Mouse (Mus musculus) adipocyte (in vitro differentiated cells): ENCODE data around the gene Afdn.

ENCODE experiments used
- DNase-seq: peaks from one replicate; pipeline ENCODE4 v3.0.0-alpha.2; 2016; ENCODE audit warnings: low spot score

Gene Afdn

DNA sequence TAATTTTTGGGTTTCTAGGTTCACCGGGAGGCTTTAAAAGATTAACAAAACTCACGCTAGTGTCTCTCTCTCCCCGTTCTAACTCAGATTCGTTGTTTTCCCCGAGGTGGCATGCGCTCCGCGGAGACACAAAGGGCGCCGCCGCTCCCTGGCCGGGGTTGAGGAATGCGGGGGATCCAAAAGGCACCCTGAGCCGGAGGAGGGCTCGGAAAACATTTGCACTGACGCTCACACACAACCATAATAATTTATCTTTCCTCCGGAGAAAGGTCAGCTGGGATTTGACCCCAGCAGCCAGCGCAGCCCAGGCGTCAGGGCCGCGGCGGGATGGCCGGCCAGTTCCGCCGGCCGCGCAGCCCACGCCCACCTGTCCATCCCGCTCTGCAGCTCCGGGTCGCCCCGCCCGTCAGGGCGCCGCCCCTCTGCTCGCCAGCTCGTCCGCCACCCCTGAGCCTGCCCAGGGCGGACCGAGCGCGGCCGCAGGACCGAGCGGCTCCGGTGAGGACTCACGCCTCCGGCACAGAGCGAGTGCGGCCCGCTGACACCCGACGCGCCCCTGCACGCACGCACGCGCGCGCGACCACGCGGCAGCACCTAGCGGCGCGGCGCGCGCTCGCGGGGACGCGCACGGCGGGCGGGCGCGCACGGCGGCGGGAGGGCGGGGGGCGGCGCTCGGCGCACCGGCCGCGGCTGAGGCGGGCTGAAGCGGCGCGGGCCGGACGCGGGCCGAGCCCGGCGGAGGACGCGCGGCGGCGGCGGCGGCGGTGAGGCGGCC lies at the start of gene Afdn:
TSS of gene Afdn (plus strand) at position 687 of the 775 bp plus-strand sequence.
- peak; percentile 77 for DNase-seq

GRCm38 (mm10) chr17:13711173-13711572 lies 49.2 kb upstream of the Afdn start:
- no peak for DNase-seq

- DNase-seq = no peak
Measured at GRCm38 (mm10) chr17:13712116-13712515, 48.2 kb upstream of the Afdn start.

GRCm38 (mm10) chr17:13712518-13712917 lies 47.8 kb upstream of the Afdn start:
- no peak for DNase-seq

- no peak for DNase-seq
Measured at GRCm38 (mm10) chr17:13714128-13714527, 46.2 kb upstream of the Afdn start.

- peak; percentile 38 for DNase-seq
Measured at GRCm38 (mm10) chr17:13714654-13715053, 45.7 kb upstream of the Afdn start.

DNA sequence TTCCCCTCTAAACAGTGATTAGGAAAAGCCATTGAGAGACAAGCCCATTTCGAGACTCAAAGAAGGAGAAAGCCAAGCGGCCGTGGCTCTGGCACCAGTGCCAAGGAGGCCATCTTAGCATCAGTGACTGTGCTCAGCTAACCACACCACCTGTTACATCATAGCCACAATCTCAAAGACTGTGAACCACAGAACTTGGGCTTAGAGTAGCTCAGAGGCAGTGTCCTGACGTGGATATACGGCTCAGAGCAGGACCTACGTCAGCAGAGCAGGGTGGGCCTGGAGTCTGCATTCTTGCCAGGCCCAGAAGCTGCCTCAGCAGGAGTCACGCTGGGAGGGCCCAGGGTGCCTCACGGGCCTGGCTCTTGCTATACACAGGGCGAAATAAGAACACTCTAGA lies 44.8 kb upstream of the Afdn start:
- no peak for DNase-seq

DNA sequence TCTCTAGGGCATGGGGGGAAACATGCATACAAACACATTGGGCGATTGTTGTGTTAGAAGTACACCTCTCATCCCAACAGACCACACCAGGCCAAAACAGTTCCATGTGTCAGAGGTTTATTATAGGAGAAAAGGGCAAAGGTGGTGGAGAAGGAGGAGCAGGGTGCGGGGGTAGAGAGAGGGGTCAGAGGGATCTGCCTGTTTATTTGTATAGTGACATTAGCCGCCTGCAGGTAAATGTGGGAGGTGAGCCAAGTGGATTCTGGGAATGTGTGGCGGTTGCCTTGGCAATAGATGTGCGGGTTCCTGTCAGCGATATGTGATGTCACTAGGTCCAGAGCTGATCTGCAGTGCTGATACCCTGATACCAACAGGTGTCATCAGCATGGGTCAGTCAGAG lies 44.0 kb upstream of the Afdn start:
- DNase-seq = no peak

DNA sequence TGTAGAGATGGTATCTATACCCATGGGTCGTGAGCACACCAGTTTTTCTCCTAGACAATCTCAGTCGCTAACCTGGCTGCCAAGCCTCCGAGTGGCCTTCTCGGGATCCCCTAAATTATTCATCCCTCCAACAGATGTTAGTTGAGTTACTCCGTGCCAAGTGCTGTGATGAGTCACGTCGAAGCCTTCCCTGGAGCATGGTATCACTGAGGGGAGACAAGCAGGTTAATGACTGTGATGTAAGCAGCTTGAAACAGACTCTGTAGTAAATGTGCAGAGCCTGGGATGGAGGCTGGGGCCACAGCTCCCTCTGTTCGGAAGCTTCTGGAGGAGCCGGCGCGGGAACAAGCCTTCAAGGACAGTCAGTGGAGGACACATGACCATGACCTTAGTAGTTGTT lies 42.9 kb upstream of the Afdn start:
- DNase-seq = no peak

DNA sequence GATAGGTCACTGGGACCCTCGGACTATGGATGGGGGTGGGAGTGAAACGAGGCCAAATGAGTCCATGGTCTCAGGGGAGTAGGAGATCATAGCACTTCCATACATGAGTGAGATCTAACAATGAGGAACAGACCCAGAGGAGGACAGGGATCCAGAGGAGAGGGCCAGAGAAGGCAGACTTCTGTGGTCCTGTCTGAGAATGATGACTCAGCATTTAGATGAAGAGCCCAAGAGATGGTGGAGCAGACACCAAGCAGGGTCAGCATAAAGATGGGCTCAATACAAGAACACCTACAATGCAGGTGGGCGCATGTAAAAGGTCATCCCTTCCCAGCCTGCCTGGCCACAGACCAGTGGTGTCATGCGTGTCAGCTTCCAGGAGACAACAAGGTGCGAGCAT lies 40.2 kb upstream of the Afdn start:
- no peak for DNase-seq

- peak; percentile 39 for DNase-seq
Measured at GRCm38 (mm10) chr17:13721372-13721771, 39.0 kb upstream of the Afdn start.

DNA sequence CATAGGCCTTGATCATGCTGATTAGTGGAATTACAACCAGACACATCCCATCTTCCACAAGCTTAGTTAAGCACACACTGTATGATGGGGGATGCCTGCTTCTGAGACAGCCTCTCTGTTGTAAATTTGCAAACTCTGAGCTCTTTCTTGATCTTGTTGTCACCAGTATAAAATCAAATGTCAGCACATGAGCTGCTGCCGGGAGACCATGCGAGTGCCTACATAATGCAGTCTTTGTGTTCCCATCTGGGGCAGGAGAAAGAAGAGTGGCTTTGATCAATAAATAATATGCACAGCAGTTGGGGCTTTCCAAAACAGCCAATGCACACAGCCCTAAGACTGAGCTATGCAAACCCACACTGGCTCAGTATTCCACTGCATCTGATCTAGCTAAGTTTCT lies 37.9 kb upstream of the Afdn start:
- no peak for DNase-seq

DNA sequence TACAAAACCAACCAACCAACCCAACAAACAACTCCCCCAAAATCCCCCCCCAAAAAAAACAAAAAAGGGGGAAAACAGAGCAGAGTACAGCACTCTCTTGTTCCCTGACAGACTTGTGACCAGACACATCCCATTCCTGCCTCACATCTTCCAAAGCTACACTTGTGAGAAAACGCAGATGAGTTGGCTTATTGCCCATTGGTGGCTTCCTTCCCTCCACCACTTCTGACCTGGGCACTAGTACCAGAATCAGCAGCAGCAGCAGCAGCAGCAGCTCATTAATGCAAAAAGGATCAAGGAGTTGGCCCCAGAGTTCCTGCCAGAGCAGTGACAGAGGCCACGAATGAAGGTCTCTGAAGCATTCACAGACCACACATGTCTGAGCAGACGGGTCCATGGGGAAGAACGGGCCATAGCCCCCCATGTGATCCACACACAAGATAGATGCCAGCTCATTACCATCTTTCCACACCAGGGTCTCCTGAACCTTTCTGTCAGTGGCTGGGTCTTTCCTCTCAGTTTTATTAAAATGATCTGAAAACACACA lies 35.3 kb upstream of the Afdn start:
- DNase-seq = no peak

- DNase-seq = no peak
Measured at GRCm38 (mm10) chr17:13726832-13727355, 33.4 kb upstream of the Afdn start.

GRCm38 (mm10) chr17:13730980-13731726 lies 29.2 kb upstream of the Afdn start:
- DNase-seq = no peak

DNA sequence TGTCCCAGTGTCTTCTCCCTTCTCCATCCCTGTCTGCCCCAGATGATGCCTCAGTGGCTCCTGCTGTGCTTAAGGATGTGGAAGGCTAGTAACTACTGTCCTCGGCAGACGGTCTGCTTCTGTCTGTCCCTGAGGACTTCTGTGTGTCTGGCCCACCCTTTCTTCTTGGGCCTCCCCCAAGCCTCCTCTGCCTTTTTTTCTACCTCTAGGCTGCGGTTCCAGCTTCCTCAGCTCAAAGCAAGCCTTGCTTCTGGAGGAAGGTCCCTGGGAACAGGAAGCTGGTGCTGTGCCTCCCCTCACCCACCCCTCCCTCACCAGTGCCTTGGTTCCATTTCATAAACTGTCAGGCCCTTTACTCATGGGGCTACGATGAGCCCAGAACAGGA lies 28.6 kb upstream of the Afdn start:
- no peak for DNase-seq

GRCm38 (mm10) chr17:13732685-13733084 lies 27.7 kb upstream of the Afdn start:
- no peak for DNase-seq

DNA sequence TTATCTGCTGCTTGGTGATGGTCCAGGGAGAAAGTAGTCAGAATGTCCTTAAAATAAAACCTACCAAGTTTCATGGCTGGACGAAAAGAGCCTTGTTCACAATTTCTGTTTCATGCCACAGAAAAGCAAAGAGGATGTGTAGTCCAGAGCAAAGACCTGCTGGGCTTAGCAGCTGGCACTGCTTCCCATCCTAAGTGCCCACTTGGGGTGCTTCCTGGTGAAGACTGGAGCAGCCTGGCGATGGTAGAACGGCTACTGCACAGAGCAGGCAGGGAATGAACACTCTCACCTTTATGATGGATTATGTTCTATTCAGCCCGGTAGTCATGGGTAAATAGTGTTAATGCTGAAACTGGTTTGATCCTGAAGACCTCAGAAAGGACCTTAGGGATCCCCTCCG lies 26.4 kb upstream of the Afdn start:
- DNase-seq = no peak

DNA sequence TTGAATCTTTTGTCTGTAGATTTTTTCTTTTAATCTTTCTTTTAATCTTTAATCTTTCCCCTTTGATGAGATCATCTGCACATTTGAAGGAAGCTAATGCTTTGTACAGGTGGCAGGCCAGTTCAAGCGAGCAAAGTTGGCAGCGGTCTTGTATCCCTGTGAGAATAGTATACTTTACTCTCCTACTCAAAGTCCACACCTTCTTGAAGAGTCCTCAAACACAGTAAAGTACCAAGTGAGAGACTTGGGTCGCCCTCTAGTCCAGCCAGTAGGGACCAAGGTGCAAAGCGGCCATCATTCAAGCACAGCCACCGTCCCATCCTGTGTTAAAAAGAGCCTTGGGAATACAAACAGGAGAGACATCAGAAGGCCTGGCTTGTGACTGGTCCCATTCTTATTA lies 25.3 kb upstream of the Afdn start:
- no peak for DNase-seq

DNA sequence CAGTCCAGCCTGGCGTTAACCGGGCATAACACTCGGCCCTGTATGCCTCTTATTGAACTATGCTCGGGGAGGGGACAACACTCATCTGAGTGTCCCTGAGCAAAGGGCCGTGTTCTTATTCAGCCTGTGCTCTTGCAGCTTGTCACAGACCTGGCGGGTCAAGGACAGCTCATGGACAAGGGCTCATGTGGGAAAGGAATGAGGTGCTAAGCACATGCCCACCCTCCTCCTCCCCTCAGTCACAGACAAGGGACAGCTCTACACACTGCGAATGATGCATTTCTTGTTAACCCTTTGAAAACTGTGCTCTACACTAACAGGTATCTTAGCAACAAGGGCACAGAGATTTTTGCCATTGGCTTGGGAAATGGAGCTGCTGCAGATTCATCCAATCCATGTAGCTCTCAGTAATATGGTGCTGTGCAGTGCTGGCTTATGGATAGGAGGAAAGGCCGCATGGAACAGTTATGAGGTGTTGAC lies 24.5 kb upstream of the Afdn start:
- DNase-seq = no peak

DNA sequence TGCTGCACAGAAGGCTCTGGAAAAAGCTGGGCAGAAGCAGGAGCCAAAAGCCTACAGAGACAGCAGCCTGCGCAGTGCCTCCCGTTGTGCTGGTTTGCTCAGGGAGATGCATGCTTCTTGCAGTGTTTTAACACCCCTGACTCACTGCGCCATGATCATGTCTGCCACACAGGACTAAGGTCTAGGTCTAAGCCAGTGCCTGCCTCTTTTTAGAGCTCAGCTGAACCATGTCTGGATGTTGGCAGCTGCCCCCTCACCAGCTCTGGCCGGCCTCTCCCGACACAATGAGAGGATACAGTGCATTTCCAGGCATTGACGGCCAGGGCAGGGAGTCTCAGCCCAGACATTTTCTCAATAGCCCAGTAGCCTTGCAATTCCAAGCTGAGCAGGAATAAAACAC lies 23.0 kb upstream of the Afdn start:
- DNase-seq = no peak

- no peak for DNase-seq
Measured at GRCm38 (mm10) chr17:13738121-13738776, 22.1 kb upstream of the Afdn start.
